Mouse (Mus musculus): ENCODE results near the gene Wdr24. TPM values are rescaled to one million over a fixed set of nuclear protein-coding genes. Genes with fewer than 3 reads are reported as not detected.

Gene Wdr24
- polyA plus RNA-seq, 1 experiment from 2014 or later = 18.4 TPM

Small RNAs within 50 kb of the gene (microRNA-seq; reads per million reads assigned to microRNA genes)
- gene Mir3082 (ENCODE audit: borderline replicate concordance, insufficient number of aligned reads) (not detected), gene Mir6966 (ENCODE audit: borderline replicate concordance, insufficient number of aligned reads) (not detected)

Other genes with a start within 250 kb of the Wdr24 start
- 16.2 and 32.9 TPM in 2 replicates for gene Lmf1, start 244.5 kb upstream of the Wdr24 start, polyA plus RNA-seq (2015; fragmentation: Nextera tagmentation; extraction: Ambion mirVana)
- 5.1 and 5.4 TPM in 2 replicates for gene Gng13, start 106.5 kb upstream of the Wdr24 start, polyA plus RNA-seq (2015; fragmentation: Nextera tagmentation; extraction: Ambion mirVana)
- gene Chtf18, start 96.2 kb upstream of the Wdr24 start, polyA plus RNA-seq (2015; fragmentation: Nextera tagmentation; extraction: Ambion mirVana) = 4.2 and 6.3 TPM in 2 replicates
- 12.5 and 19.9 TPM in 2 replicates for gene Rpusd1, start 96.0 kb upstream of the Wdr24 start, polyA plus RNA-seq (2015; fragmentation: Nextera tagmentation; extraction: Ambion mirVana)
- 0.17 TPM in 1 of 2 replicates, not detected in the other for gene Mslnl, start 87.6 kb upstream of the Wdr24 start, polyA plus RNA-seq (2015; fragmentation: Nextera tagmentation; extraction: Ambion mirVana)
- gene Msln, start 69.2 kb upstream of the Wdr24 start, polyA plus RNA-seq (2015; fragmentation: Nextera tagmentation; extraction: Ambion mirVana) = 58.7 and 63.7 TPM in 2 replicates
- 21.6 and 30.4 TPM in 2 replicates for gene Narfl, start 49.9 kb upstream of the Wdr24 start, polyA plus RNA-seq (2015; fragmentation: Nextera tagmentation; extraction: Ambion mirVana)
- gene Haghl, start 38.0 kb upstream of the Wdr24 start, polyA plus RNA-seq (2015; fragmentation: Nextera tagmentation; extraction: Ambion mirVana) = 56.7 and 71.7 TPM in 2 replicates
- gene Ccdc78, start 37.0 kb upstream of the Wdr24 start, polyA plus RNA-seq (2015; fragmentation: Nextera tagmentation; extraction: Ambion mirVana) = 0.35 and 0.36 TPM in 2 replicates
- gene Fam173a, start 30.7 kb upstream of the Wdr24 start, polyA plus RNA-seq (2015; fragmentation: Nextera tagmentation; extraction: Ambion mirVana) = 146 and 178 TPM in 2 replicates
- 0.39 TPM in 1 of 2 replicates, not detected in the other for gene AC134908.4, start 28.0 kb upstream of the Wdr24 start, polyA plus RNA-seq (2015; fragmentation: Nextera tagmentation; extraction: Ambion mirVana)
- gene Metrn, start 26.5 kb upstream of the Wdr24 start, polyA plus RNA-seq (2015; fragmentation: Nextera tagmentation; extraction: Ambion mirVana) = 63.7 and 96.9 TPM in 2 replicates
- gene Fbxl16, start 14.5 kb upstream of the Wdr24 start, polyA plus RNA-seq (2015; fragmentation: Nextera tagmentation; extraction: Ambion mirVana) = 12.1 and 14.1 TPM in 2 replicates
- 28.9 and 42.7 TPM in 2 replicates for gene Jmjd8, start 5.2 kb downstream of the Wdr24 start, polyA plus RNA-seq (2015; fragmentation: Nextera tagmentation; extraction: Ambion mirVana)
- 212 and 318 TPM in 2 replicates for gene Stub1, start 9.8 kb downstream of the Wdr24 start, polyA plus RNA-seq (2015; fragmentation: Nextera tagmentation; extraction: Ambion mirVana)
- 11.7 and 16.4 TPM in 2 replicates for gene Rhbdl1, start 13.7 kb downstream of the Wdr24 start, polyA plus RNA-seq (2015; fragmentation: Nextera tagmentation; extraction: Ambion mirVana)
- 2.3 and 4.6 TPM in 2 replicates for gene Gm20683, start 18.1 kb downstream of the Wdr24 start, polyA plus RNA-seq (2015; fragmentation: Nextera tagmentation; extraction: Ambion mirVana)
- gene Rhot2, start 21.2 kb downstream of the Wdr24 start, polyA plus RNA-seq (2015; fragmentation: Nextera tagmentation; extraction: Ambion mirVana) = 10.4 and 18.4 TPM in 2 replicates
- gene Wdr90, start 37.9 kb downstream of the Wdr24 start, polyA plus RNA-seq (2015; fragmentation: Nextera tagmentation; extraction: Ambion mirVana) = 7.4 and 12.5 TPM in 2 replicates
- gene Mcrip2, start 45.1 kb downstream of the Wdr24 start, polyA plus RNA-seq (2015; fragmentation: Nextera tagmentation; extraction: Ambion mirVana) = 272 and 300 TPM in 2 replicates
- 88.6 and 139 TPM in 2 replicates for gene Mettl26, start 51.4 kb downstream of the Wdr24 start, polyA plus RNA-seq (2015; fragmentation: Nextera tagmentation; extraction: Ambion mirVana)
- gene Wfikkn1, start 57.2 kb downstream of the Wdr24 start, polyA plus RNA-seq (2015; fragmentation: Nextera tagmentation; extraction: Ambion mirVana) = 0.36 and 0.51 TPM in 2 replicates
- 20.0 and 27.4 TPM in 2 replicates for gene Rab40c, start 96.1 kb downstream of the Wdr24 start, polyA plus RNA-seq (2015; fragmentation: Nextera tagmentation; extraction: Ambion mirVana)
- gene Pigq, start 121.3 kb downstream of the Wdr24 start, polyA plus RNA-seq (2015; fragmentation: Nextera tagmentation; extraction: Ambion mirVana) = 35.6 and 46.1 TPM in 2 replicates
- gene Nhlrc4, start 121.3 kb downstream of the Wdr24 start, polyA plus RNA-seq (2015; fragmentation: Nextera tagmentation; extraction: Ambion mirVana) = 0.18 TPM in 1 of 2 replicates, not detected in the other
- 0.21 TPM in 1 of 2 replicates, not detected in the other for gene A930017K11Rik, start 128.9 kb downstream of the Wdr24 start, polyA plus RNA-seq (2015; fragmentation: Nextera tagmentation; extraction: Ambion mirVana)
- gene Capn15, start 162.2 kb downstream of the Wdr24 start, polyA plus RNA-seq (2015; fragmentation: Nextera tagmentation; extraction: Ambion mirVana) = 9.1 and 11.3 TPM in 2 replicates
- gene Rab11fip3, start 245.9 kb downstream of the Wdr24 start, polyA plus RNA-seq (2015; fragmentation: Nextera tagmentation; extraction: Ambion mirVana) = 6.9 and 7.5 TPM in 2 replicates

Measured in adrenal gland, postnatal 0 days (tissue).